Mouse (Mus musculus) limb, embryonic 14.5 days (tissue): ENCODE data around the gene Hdac4. TPM values are rescaled to one million over a fixed set of nuclear protein-coding genes. Genes with fewer than 3 reads are reported as not detected.

Source experiments
- ATAC-seq: fragments of 200-750 bp; cut with Nextera tagmentation; 2 replicates; pipeline ENCODE4 v1.8.0; 2017; ENCODE audit warnings: low read depth, moderate number of reproducible peaks, moderate TSS enrichment; ENCODE audit not compliant: low FRiP score
- DNase-seq: peaks from one replicate; pipeline ENCODE4 v3.0.0-alpha.2; 2015; ENCODE audit warnings: low spot score
- H3K27ac ChIP-seq: fragments of 300-500 bp; sonication (generic); replicated peaks from 2 replicates; pipeline ENCODE4 v1.5.1; 2014; ENCODE audit warnings: low read depth, mild to moderate bottlenecking, low read length, moderate library complexity, mixed read lengths
- H3K27me3 ChIP-seq: fragments of 300-500 bp; sonication (generic); 2 replicates; pipeline ENCODE4 v1.6.1; 2014; ENCODE audit warnings: low read length, mixed read lengths; ENCODE audit not compliant: control insufficient read depth, insufficient read depth
- H3K36me3 ChIP-seq: fragments of 300-500 bp; sonication (generic); 2 replicates; pipeline ENCODE4 v1.6.1; 2014; ENCODE audit warnings: mild to moderate bottlenecking, low read length, moderate library complexity, mixed read lengths; ENCODE audit not compliant: control insufficient read depth, insufficient read depth
- H3K4me1 ChIP-seq: fragments of 300-500 bp; sonication (generic); 2 replicates; pipeline ENCODE4 v1.6.1; 2014; ENCODE audit warnings: antibody characterized with exemption, low read length, mixed read lengths; ENCODE audit not compliant: control insufficient read depth, insufficient read depth
- H3K4me2 ChIP-seq: fragments of 300-500 bp; sonication (generic); replicated peaks from 2 replicates; pipeline ENCODE4 v1.6.1; 2014; ENCODE audit warnings: low read depth, mild to moderate bottlenecking, low read length, moderate library complexity; ENCODE audit not compliant: severe bottlenecking
- H3K4me3 ChIP-seq: fragments of 300-500 bp; sonication (generic); replicated peaks from 2 replicates; pipeline ENCODE4 v1.5.1; 2014; ENCODE audit warnings: low read length
- H3K9ac ChIP-seq: fragments of 300-500 bp; sonication (generic); 2 replicates; pipeline ENCODE4 v1.6.1; 2014; ENCODE audit warnings: mild to moderate bottlenecking, low read depth, low read length, moderate library complexity; ENCODE audit not compliant: severe bottlenecking
- H3K9me3 ChIP-seq: fragments of 300-500 bp; sonication (generic); 2 replicates; pipeline ENCODE4 v1.6.1; 2016; ENCODE audit warnings: low read length; ENCODE audit not compliant: control insufficient read depth
- POLR2A ChIP-seq: fragments of 200-500 bp; IDR thresholded peaks from 2 replicates; pipeline ENCODE4 v1.8.0; 2012; ENCODE audit warnings: inconsistent platforms, mild to moderate bottlenecking, moderate library complexity, borderline replicate concordance; ENCODE audit not compliant: insufficient read depth, insufficient read length; ENCODE audit errors: extremely low read depth
- WGBS: fragments of 180-500 bp; shearing (Covaris S2); extraction: QIAGEN DNeasy Blood & Tissue Kit; methylation state at CpG from one replicate; pipeline ENCODE4 v1.1.7; 2014; 5-methylcytosine and 5-hydroxymethylcytosine counted together
- polyA plus RNA-seq, 2 experiments: library from polyadenylated mRNA; depleted of rRNA in 1 of 2; stranded (reverse) in 1 of 2; unstranded in 1 of 2; fragments of >200 nt; fragmentation: Nextera tagmentation in 1 of 2; extraction: Ambion mirVana in 1 of 2; gene quantifications; 2 replicates each; pipeline versions ENCODE4 v1.2.1 to v1.2.3; 2012 to 2014

The Hdac4 gene
- polyA plus RNA-seq, 2 experiments, result 15.2 to 25.4 TPM

DNA sequence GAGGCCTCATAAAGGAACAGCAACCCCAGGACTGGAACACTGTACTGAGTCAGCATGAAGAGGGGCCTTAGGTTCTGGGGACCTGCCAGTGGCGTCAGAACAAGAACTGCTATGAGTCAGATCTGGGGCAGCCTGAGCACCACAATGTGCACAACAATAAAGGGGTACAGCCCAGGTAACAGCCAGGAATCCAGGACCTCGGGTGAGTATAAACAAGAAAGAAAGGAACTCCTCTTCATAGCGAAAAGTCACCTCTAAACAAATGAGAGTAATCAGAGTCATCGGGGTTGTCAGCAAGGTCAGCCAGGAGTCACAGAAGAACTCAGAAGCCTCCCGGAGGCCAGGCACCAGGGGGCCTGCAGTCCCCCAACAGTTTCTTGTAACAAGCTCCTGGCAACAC, 76.2 kb downstream of the Hdac4 start:
- ATAC-seq, result no peak
- 42% methylated on average over 5 of the region's 5 CpGs for WGBS
- H3K9ac ChIP-seq, result no peak overlapping the region
- H3K4me1 ChIP-seq, result no peaks in the 10 kb centered on the region
- no peak overlapping the region for H3K4me3 ChIP-seq
- H3K36me3 ChIP-seq, result no peaks in the 10 kb centered on the region
- H3K27me3 ChIP-seq, result no peaks in the 10 kb centered on the region
- no peak for TF ChIP-seq POLR2A
- DNase-seq, result no peak
- no peak overlapping the region for H3K27ac ChIP-seq
- no peaks in the 10 kb centered on the region for H3K9me3 ChIP-seq
- no peak overlapping the region for H3K4me2 ChIP-seq

DNA sequence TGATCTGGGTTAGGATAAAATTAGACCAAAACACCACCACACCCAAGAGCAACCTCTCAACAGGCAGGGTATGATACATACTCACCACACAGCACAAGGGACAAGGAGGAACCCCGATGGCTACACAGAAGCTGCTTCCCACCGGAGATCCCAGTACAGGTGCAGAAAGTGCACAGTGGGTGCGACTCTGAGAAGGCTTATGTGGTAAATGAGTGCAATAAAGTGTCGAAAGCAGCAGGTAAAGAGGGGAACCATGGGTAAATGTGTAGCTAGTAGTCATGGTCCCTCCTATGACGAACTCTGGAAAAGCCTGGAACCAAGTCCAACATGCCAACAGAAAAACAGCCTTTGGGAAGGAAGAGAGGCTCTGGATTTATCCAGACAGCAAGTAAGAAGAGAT, 77.9 kb downstream of the Hdac4 start:
- Histone ChIP-seq H3K9me3 (no peaks in the 10 kb centered on the region), H3K4me2 (no peak overlapping the region), H3K4me3 (no peak overlapping the region), H3K36me3 (no peaks in the 10 kb centered on the region), H3K27me3 (no peaks in the 10 kb centered on the region), H3K27ac (no peak overlapping the region), H3K4me1 (peaks cover 6% of the 10 kb centered on the region; the same call in 1 of the 2 replicates), H3K9ac (no peak overlapping the region)
- no peak for ATAC-seq
- TF ChIP-seq POLR2A, result no peak
- DNase-seq, result no peak
- 89% methylated on average over 5 of the region's 5 CpGs for WGBS

DNA sequence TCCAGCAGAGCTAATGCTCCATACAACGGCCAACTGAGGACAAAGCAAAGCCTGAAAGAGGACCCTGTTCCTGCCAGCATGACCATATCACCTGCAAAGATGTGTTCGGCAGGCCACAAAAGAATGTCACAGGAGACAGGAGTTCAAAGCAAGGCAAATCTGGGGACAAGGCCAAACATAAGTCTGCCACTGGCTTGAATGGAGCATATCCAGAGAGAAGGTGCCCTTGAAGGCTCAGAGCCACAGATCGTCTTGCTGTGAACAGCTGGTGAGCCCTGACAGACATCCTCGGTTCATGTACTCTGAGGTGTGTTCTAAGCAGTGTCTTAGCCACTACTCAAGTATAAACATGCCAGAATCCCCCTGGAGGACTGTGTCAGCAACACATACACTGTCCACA, 79.3 kb downstream of the Hdac4 start:
- ATAC-seq (no peak), DNase-seq (no peak)
- H3K9ac ChIP-seq, result no peak overlapping the region
- peaks cover 6% of the 10 kb centered on the region; the same call in 1 of the 2 replicates for H3K4me1 ChIP-seq
- WGBS, result 79% methylated on average over 4 of the region's 4 CpGs
- no peaks in the 10 kb centered on the region for H3K36me3 ChIP-seq
- TF ChIP-seq POLR2A, result no peak
- no peak overlapping the region for H3K4me3 ChIP-seq
- no peaks in the 10 kb centered on the region for H3K27me3 ChIP-seq
- H3K27ac ChIP-seq, result no peak overlapping the region
- H3K4me2 ChIP-seq, result no peak overlapping the region
- no peaks in the 10 kb centered on the region for H3K9me3 ChIP-seq

DNA sequence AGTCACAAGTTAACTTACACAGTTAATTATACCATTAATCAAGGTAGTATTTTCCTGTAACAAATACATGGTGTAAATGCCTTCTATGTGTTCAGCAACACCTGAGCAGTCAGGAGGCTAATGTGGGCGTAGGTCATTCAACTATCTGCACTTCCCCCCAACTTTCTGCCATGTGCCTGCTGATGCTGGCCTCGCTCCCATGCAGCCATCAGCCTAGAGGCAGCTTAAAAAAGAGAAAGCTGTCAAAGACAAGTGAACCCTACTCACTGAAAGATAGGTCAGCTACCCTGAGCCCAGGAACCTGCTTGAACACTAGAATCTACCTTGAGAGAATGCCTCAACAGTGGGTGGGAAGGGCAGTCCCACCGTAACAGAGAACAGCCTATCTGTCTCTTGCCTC, 81.4 kb downstream of the Hdac4 start:
- Histone ChIP-seq H3K9me3 (no peaks in the 10 kb centered on the region), H3K4me1 (peaks cover 6% of the 10 kb centered on the region; the same call in 1 of the 2 replicates), H3K27me3 (no peaks in the 10 kb centered on the region), H3K4me3 (no peak overlapping the region), H3K9ac (no peak overlapping the region), H3K4me2 (no peak overlapping the region), H3K27ac (no peak overlapping the region), H3K36me3 (no peaks in the 10 kb centered on the region)
- WGBS, result 82% methylated on average over 3 of the region's 3 CpGs
- no peak for TF ChIP-seq POLR2A
- DNase-seq (no peak), ATAC-seq (no peak)

GRCm38 (mm10) chr1:92113243-92114009, 82.1 kb downstream of the Hdac4 start:
- Histone ChIP-seq H3K9me3 (no peaks in the 10 kb centered on the region), H3K9ac (no peak overlapping the region), H3K4me3 (no peak overlapping the region), H3K27me3 (no peaks in the 10 kb centered on the region), H3K4me1 (peaks cover 6% of the 10 kb centered on the region; the same call in 1 of the 2 replicates), H3K27ac (no peak overlapping the region), H3K4me2 (no peak overlapping the region), H3K36me3 (peaks cover 3% of the 10 kb centered on the region; the same call in 1 of the 2 replicates)
- no peak for DNase-seq
- ATAC-seq, result no peak
- no peak for TF ChIP-seq POLR2A
- 47% methylated on average over 6 of the region's 6 CpGs for WGBS
